Mouse (Mus musculus) hindbrain, embryonic 14.5 days (tissue): ENCODE data around the gene Optn. TPM values are rescaled to one million over a fixed set of nuclear protein-coding genes. Genes with fewer than 3 reads are reported as not detected.

ENCODE experiments used
- ATAC-seq: fragments of 200-750 bp; cut with Nextera tagmentation; 2 replicates; pipeline ENCODE4 v1.8.0; 2017; ENCODE audit warnings: moderate number of reproducible peaks, mild to moderate bottlenecking, moderate TSS enrichment, moderate library complexity; ENCODE audit not compliant: low FRiP score
- DNase-seq: peaks from one replicate; pipeline ENCODE4 v3.0.0-alpha.2; 2015; ENCODE audit warnings: low spot score
- H3K27ac ChIP-seq: fragments of 300-500 bp; sonication (generic); 2 replicates; pipeline ENCODE4 v1.5.1; 2014; ENCODE audit warnings: mild to moderate bottlenecking, moderate library complexity
- H3K27me3 ChIP-seq: fragments of 300-500 bp; sonication (generic); 2 replicates; pipeline ENCODE4 v1.6.1; 2014; ENCODE audit warnings: mild to moderate bottlenecking, low read length, mixed read lengths; ENCODE audit not compliant: control insufficient read depth, insufficient read depth
- H3K36me3 ChIP-seq: fragments of 300-500 bp; sonication (generic); replicated peaks from 2 replicates; pipeline ENCODE4 v1.6.1; 2014; ENCODE audit not compliant: control insufficient read depth, insufficient read depth
- H3K4me1 ChIP-seq: fragments of 300-500 bp; sonication (generic); replicated peaks from 2 replicates; pipeline ENCODE4 v1.6.1; 2014; ENCODE audit warnings: antibody characterized with exemption, low read length, mixed read lengths; ENCODE audit not compliant: control insufficient read depth, insufficient read depth
- H3K4me2 ChIP-seq: fragments of 300-500 bp; sonication (generic); replicated peaks from 2 replicates; pipeline ENCODE4 v1.6.1; 2014; ENCODE audit warnings: mild to moderate bottlenecking, moderate library complexity
- H3K4me3 ChIP-seq: fragments of 300-500 bp; sonication (generic); replicated peaks from 2 replicates; pipeline ENCODE4 v1.5.1; 2014; ENCODE audit warnings: mild to moderate bottlenecking, low read length
- H3K9ac ChIP-seq: fragments of 300-500 bp; sonication (generic); 2 replicates; pipeline ENCODE4 v1.6.1; 2014
- H3K9me3 ChIP-seq: fragments of 300-500 bp; sonication (generic); 2 replicates; pipeline ENCODE4 v1.6.1; 2016; ENCODE audit warnings: low read length; ENCODE audit not compliant: control insufficient read depth
- WGBS: fragments of 180-500 bp; shearing (Covaris S2); extraction: QIAGEN DNeasy Blood & Tissue Kit; methylation state at CpG from one replicate; pipeline ENCODE4 v1.1.7; 2014; 5-methylcytosine and 5-hydroxymethylcytosine counted together
- polyA plus RNA-seq: library from polyadenylated mRNA; unstranded; fragments of >200 nt; fragmentation: Nextera tagmentation; extraction: Ambion mirVana; gene quantifications from 2 replicates; pipeline ENCODE4 v1.2.1, GENCODE M21; 2014

The Optn gene
- polyA plus RNA-seq, 1 experiment from 2014 or later: 18.0 TPM

DNA sequence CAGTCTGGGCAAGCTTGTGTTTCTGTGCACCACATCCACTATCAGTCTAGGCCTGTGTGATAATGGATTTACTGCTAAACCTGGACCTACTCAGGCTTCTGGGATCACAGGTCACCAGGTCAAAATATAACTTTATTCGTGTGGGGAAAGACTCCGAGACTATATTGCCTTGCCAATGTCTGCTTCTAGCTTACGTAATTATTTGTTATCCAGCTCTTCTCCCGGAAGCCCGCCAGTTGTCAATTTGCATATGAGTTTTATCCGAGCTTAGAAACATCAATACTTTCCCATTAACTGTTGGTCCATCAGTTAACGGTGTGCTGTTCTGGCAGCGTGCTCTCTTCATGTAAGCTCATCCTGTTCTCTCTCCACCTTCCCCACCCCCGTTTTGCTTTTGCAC is 28.6 kb downstream of the Optn start:
- DNase-seq (no peak), ATAC-seq (no peak)
- no peak overlapping the region for H3K4me2 ChIP-seq
- no peaks in the 10 kb centered on the region for H3K9me3 ChIP-seq
- no peak overlapping the region for H3K27ac ChIP-seq
- H3K4me3 ChIP-seq: no peak overlapping the region
- no peaks in the 10 kb centered on the region for H3K27me3 ChIP-seq
- H3K9ac ChIP-seq: no peak overlapping the region
- H3K4me1 ChIP-seq: 0 out of 2 replicates have a peak, but pooled peaks cover 3% of the 10 kb centered on the region
- H3K36me3 ChIP-seq: no peaks in the 10 kb centered on the region
- WGBS: 80% methylated on average over 9 of the region's 9 CpGs

GRCm38 (mm10) chr2:5034801-5035200 is 29.1 kb downstream of the Optn start:
- Histone ChIP-seq H3K27ac (no peak overlapping the region), H3K9me3 (no peaks in the 10 kb centered on the region), H3K4me1 (0 out of 2 replicates have a peak, but pooled peaks cover 3% of the 10 kb centered on the region), H3K4me3 (no peak overlapping the region), H3K36me3 (no peaks in the 10 kb centered on the region), H3K9ac (no peak overlapping the region), H3K4me2 (no peak overlapping the region), H3K27me3 (no peaks in the 10 kb centered on the region)
- DNase-seq (no peak), ATAC-seq (no peak)
- WGBS: 85% methylated on average over 8 of the region's 8 CpGs

GRCm38 (mm10) chr2:5033546-5034420 is 30.1 kb downstream of the Optn start:
- no peak overlapping the region for H3K9ac ChIP-seq
- no peaks in the 10 kb centered on the region for H3K27me3 ChIP-seq
- no peak overlapping the region for H3K4me2 ChIP-seq
- ATAC-seq: no peak
- no peak for DNase-seq
- H3K9me3 ChIP-seq: no peaks in the 10 kb centered on the region
- H3K27ac ChIP-seq: no peak overlapping the region
- H3K36me3 ChIP-seq: no peaks in the 10 kb centered on the region
- no peak overlapping the region for H3K4me3 ChIP-seq
- 70% methylated on average over 15 of the region's 15 CpGs for WGBS
- 0 out of 2 replicates have a peak, but pooled peaks cover 3% of the 10 kb centered on the region for H3K4me1 ChIP-seq

GRCm38 (mm10) chr2:5032665-5033064 is 31.2 kb downstream of the Optn start:
- 78% methylated on average over 5 of the region's 5 CpGs for whole genome bisulfite sequencing
- Histone ChIP-seq H3K9ac (no peak overlapping the region), H3K4me1 (no peaks in the 10 kb centered on the region), H3K9me3 (no peaks in the 10 kb centered on the region), H3K4me3 (no peak overlapping the region), H3K27me3 (no peaks in the 10 kb centered on the region), H3K27ac (no peak overlapping the region), H3K4me2 (no peak overlapping the region), H3K36me3 (no peaks in the 10 kb centered on the region)
- ATAC-seq (no peak), DNase-seq (no peak)

- Histone ChIP-seq H3K4me2 (no peak overlapping the region), H3K4me1 (no peaks in the 10 kb centered on the region), H3K27ac (no peak overlapping the region), H3K4me3 (no peak overlapping the region), H3K36me3 (no peaks in the 10 kb centered on the region), H3K9ac (no peak overlapping the region), H3K9me3 (no peaks in the 10 kb centered on the region), H3K27me3 (no peaks in the 10 kb centered on the region)
- DNase-seq: no peak
- ATAC-seq: no peak
- WGBS: 82% methylated on average over 7 of the region's 7 CpGs
These were observed 32.6 kb downstream of the Optn start for GRCm38 (mm10) chr2:5031215-5031614.

GRCm38 (mm10) chr2:5029808-5030207 is 34.0 kb downstream of the Optn start:
- ATAC-seq: no peak
- Histone ChIP-seq H3K4me2 (no peak overlapping the region), H3K27ac (no peak overlapping the region), H3K4me1 (no peaks in the 10 kb centered on the region), H3K27me3 (no peaks in the 10 kb centered on the region), H3K9me3 (no peaks in the 10 kb centered on the region), H3K36me3 (no peaks in the 10 kb centered on the region), H3K9ac (no peak overlapping the region), H3K4me3 (no peak overlapping the region)
- 89% methylated on average over 4 of the region's 4 CpGs for WGBS
- DNase-seq: no peak

DNA sequence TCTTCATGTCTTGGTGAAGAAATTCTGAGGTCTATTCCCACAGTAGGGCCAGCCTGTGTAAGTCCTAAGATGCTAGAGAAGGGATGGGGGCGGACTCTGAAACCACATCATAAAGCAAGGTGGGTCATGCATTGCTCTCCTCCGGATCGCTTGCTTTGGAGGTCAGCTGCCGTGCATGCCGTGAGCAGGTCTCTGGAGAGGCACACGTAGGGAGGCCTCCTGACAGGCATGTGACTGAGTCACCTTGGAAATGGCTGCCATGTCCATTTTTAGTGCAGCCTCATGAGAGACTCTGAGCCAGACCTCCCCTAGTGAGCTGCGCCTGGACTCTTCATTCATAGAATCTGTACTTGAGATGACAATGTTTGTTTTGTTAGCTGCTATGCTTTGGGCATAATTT is 35.8 kb downstream of the Optn start:
- ATAC-seq (no peak), DNase-seq (no peak)
- H3K27ac ChIP-seq: no peak overlapping the region
- no peaks in the 10 kb centered on the region for H3K27me3 ChIP-seq
- no peak overlapping the region for H3K4me3 ChIP-seq
- 82% methylated on average over 7 of the region's 7 CpGs for WGBS
- H3K9me3 ChIP-seq: no peaks in the 10 kb centered on the region
- H3K36me3 ChIP-seq: no peaks in the 10 kb centered on the region
- H3K4me1 ChIP-seq: no peaks in the 10 kb centered on the region
- no peak overlapping the region for H3K4me2 ChIP-seq
- no peak overlapping the region for H3K9ac ChIP-seq

- Histone ChIP-seq H3K4me1 (no peaks in the 10 kb centered on the region), H3K4me3 (no peak overlapping the region), H3K4me2 (no peak overlapping the region), H3K27me3 (no peaks in the 10 kb centered on the region), H3K9ac (no peak overlapping the region), H3K27ac (0 out of 2 replicates have a peak overlapping the region, but pooled peaks have one; percentile 32), H3K9me3 (no peaks in the 10 kb centered on the region), H3K36me3 (no peaks in the 10 kb centered on the region)
- no peak for ATAC-seq
- no peak for DNase-seq
- 57% methylated on average over 6 of the region's 6 CpGs for WGBS
These were observed 36.8 kb downstream of the Optn start for GRCm38 (mm10) chr2:5027057-5027456.

DNA sequence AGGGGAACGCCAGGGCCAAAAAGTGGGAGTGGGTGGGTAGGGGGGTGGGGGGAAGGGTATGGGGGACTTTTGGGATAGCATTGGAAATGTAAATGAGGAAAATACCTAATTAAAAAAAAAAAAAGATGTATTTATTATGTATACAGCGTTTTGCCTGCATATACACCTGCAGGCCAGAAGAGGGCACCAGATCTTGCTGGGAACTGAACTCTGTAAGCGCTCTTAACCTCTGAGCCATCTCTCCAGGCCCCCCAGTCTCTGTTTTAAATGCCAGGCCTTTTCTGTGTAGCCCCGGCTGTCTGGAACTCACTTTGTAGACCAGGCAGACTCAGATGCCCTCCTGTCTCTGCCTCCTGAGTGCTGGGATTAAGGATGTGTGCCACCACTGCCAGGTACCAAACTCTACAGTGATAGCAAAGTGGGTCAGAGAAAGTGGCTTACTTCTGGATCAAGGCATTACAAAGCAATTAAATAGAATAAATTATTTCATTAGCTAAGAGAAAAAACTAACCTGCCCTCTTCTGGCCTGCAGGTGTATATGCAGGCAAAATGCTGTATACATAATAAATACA is 38.6 kb downstream of the Optn start:
- H3K36me3 ChIP-seq: no peaks in the 10 kb centered on the region
- DNase-seq (no peak), ATAC-seq (no peak)
- H3K9ac ChIP-seq: no peak overlapping the region
- H3K4me3 ChIP-seq: no peak overlapping the region
- 43% methylated on average over 3 of the region's 4 CpGs for WGBS
- H3K4me2 ChIP-seq: no peak overlapping the region
- no peaks in the 10 kb centered on the region for H3K9me3 ChIP-seq
- no peak overlapping the region for H3K27ac ChIP-seq
- no peaks in the 10 kb centered on the region for H3K4me1 ChIP-seq
- H3K27me3 ChIP-seq: no peaks in the 10 kb centered on the region
